Mouse (Mus musculus): ENCODE data around the gene Ern1. TPM values are rescaled to one million over a fixed set of nuclear protein-coding genes. Genes with fewer than 3 reads are reported as not detected.
"Not testable (repeated sequence)": the region's sequence is repeated elsewhere in the genome, so short reads cannot be mapped to it uniquely, and the experiment has no call there.

Gene Ern1
- total RNA-seq, 2 experiments from 2014 or later, result 11.2 to 11.8 TPM

- no peak overlapping the region for H3K27ac ChIP-seq
- no peak overlapping the region for H3K4me3 ChIP-seq
- no peak for DNase-seq (ENCODE audit: low spot score in 2 of 2)
- no peak for TF ChIP-seq CTCF (conservative IDR thresholded peaks at IDR 0.05)
Measured at GRCm38 (mm10) chr11:106465545-106465903, 22.1 kb downstream of the Ern1 start.

DNA sequence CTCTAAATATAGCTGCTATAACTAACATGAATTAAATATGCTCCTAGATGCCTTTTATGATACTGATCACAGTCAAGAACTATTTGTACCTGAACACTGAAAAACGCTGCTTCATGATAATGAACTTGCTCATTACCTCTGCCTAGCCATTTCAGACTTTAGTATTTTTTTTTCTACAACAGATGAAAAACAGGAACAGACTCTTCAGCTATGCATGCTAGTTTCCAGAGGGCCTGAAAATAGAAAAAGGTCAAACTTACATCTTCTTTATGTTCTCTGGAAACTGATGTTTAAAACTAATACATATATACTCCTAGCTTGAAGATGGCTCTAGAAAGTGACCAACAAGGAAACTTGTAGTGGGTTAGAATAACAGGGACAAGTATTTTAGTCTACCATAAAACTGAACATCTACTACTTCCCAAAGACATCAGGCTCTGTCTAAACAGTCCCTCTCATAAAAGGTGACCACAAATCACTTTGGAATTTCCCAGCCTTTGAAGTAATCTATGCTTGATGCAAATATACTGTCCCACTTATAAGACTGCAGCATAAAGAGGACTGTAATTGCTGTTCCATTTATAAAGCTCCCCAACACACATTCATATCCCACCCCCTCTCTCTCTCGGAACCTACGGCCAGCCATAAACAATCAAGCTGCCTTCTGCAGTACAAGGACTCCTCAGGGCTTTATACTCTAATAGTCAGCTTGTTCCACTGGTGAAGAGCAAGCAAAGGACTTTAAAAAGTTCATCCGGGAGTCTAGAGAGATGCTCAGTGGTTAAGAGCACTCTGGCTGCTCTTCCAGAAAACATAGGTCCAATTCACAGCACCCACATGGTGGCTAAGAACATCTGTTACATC lies 22.7 kb downstream of the Ern1 start:
- H3K27ac ChIP-seq, result no peak overlapping the region
- H3K4me3 ChIP-seq, result no peak overlapping the region
- no peak for TF ChIP-seq CTCF (conservative IDR thresholded peaks at IDR 0.05)
- no peak for DNase-seq (ENCODE audit: low spot score in 2 of 2)

GRCm38 (mm10) chr11:106463845-106464244 lies 23.8 kb downstream of the Ern1 start:
- no peak for TF ChIP-seq CTCF (conservative IDR thresholded peaks at IDR 0.05)
- DNase-seq (ENCODE audit: low spot score in 2 of 2), result no peak

GRCm38 (mm10) chr11:106462309-106462708 lies 25.3 kb downstream of the Ern1 start:
- no peak overlapping the region for H3K4me3 ChIP-seq
- TF ChIP-seq CTCF (conservative IDR thresholded peaks at IDR 0.05), result no peak
- H3K27ac ChIP-seq, result no peak overlapping the region; the same call in 1 of the 2 replicates
- peak in 1 of 2 experiments; percentile 17 for DNase-seq (ENCODE audit: low spot score in 2 of 2)

More at GRCm38 (mm10) chr11:106463845-106464244, 23.8 kb downstream of the Ern1 start:
- H3K27ac ChIP-seq, result no peak overlapping the region
- H3K4me3 ChIP-seq, result no peak overlapping the region

DNA sequence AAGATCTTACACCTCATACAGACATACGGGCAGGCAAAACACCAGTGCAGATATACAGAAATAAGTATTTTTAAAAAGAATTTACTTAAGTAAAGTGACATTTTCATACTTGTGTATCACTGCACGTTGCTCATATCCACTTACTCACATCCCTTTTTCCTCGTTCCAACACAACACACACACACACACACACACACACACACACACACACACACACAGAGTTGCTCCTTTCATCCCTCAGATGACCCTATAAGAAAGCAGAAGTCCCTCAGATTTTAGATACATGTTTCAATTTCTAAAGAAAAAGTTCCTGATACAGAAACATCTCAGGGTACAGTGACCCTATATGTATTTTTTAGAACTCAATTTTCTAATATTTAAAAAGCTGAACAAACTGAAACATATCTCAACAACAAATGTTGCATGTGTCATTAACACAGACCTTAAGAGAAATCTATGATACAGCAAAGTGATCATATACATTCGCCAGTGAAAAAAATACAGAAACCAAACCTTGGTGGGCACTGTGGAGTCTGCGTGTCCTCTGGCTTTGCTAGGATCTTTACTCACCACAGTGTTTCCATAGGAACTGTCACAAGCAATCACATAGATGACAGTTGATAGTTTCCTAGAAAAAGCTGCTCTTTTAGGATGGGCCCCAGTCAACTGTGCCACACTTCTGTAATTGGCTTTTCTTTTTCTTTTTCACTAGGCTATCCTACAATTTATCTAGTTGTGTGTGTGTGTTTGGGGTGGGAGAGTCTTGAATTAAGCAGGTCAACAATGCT lies 26.3 kb downstream of the Ern1 start:
- H3K4me3 ChIP-seq, result no peak overlapping the region
- no peak for DNase-seq (ENCODE audit: low spot score in 2 of 2)
- no peak for TF ChIP-seq CTCF (conservative IDR thresholded peaks at IDR 0.05)
- no peak overlapping the region for H3K27ac ChIP-seq

GRCm38 (mm10) chr11:106460671-106461070 lies 27.0 kb downstream of the Ern1 start:
- no peak for TF ChIP-seq CTCF (conservative IDR thresholded peaks at IDR 0.05)
- no peak overlapping the region for H3K27ac ChIP-seq
- no peak for DNase-seq (ENCODE audit: low spot score in 2 of 2)

DNA sequence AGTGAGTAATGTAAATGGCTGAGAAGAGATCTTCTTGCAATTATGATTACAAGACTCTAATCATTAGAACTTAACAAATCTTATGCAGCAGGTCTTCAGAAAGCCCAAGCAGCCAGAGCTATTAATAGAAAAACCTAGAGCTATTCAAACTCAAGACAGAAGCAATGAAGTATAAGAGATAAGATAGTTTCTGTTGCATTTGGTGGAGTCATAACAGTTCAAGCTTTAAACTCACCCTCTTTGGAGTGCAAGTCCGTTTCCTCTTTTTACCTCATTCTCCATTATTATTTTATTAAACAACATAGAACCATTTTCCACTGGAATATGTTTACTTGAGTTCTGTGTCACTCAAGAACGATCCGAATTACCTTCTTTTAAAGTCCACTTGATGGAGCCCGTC lies 29.1 kb downstream of the Ern1 start:
- no peak overlapping the region for H3K4me3 ChIP-seq
- no peak for DNase-seq (ENCODE audit: low spot score in 2 of 2)
- TF ChIP-seq CTCF (conservative IDR thresholded peaks at IDR 0.05), result no peak
- no peak overlapping the region for H3K27ac ChIP-seq

More at GRCm38 (mm10) chr11:106460671-106461070, 27.0 kb downstream of the Ern1 start:
- no peak overlapping the region for H3K4me3 ChIP-seq

- Histone ChIP-seq H3K27ac (no peak overlapping the region), H3K4me3 (no peak overlapping the region)
- no peak for TF ChIP-seq CTCF (conservative IDR thresholded peaks at IDR 0.05)
- DNase-seq (ENCODE audit: low spot score in 2 of 2), result no peak
Measured at GRCm38 (mm10) chr11:106443646-106444045, 44.0 kb downstream of the Ern1 start.

- not testable (repeated sequence) for H3K4me3 ChIP-seq; DNase-seq (ENCODE audit: low spot score in 2 of 2); H3K27ac ChIP-seq
- TF ChIP-seq CTCF (conservative IDR thresholded peaks at IDR 0.05), result peak; percentile 26
Measured at GRCm38 (mm10) chr11:106442564-106442963, 45.1 kb downstream of the Ern1 start.

DNA sequence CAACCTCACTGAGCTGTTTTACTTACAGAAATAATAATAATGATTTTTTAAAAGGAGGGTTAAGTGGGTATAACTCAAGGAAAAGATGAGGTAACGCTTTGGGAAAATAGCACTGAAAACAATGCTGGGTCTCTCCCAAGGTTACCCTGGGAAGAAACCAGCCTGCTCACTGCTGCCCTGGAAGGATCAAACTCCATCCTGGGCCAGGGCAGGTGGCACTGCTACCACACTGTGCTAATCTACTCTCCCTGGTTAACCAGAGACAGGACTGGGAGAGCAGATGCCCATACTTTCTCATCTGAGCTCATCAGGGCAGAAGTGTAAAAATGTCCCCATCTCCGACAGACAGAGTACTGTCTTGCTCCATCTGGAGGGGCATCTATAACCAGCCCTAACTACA lies 47.3 kb downstream of the Ern1 start:
- Histone ChIP-seq H3K4me3 (no peak overlapping the region), H3K27ac (no peak overlapping the region)
- TF ChIP-seq CTCF (conservative IDR thresholded peaks at IDR 0.05), result no peak
- DNase-seq (ENCODE audit: low spot score in 2 of 2), result no peak

- Histone ChIP-seq H3K27ac (no peak overlapping the region), H3K4me3 (no peak overlapping the region)
- DNase-seq (ENCODE audit: low spot score in 2 of 2), result no peak
- no peak for TF ChIP-seq CTCF (conservative IDR thresholded peaks at IDR 0.05)
Measured at GRCm38 (mm10) chr11:106439355-106439754, 48.3 kb downstream of the Ern1 start.

- no peak for TF ChIP-seq CTCF (conservative IDR thresholded peaks at IDR 0.05)
- no peak overlapping the region for H3K27ac ChIP-seq
- no peak for DNase-seq (ENCODE audit: low spot score in 2 of 2)
- H3K4me3 ChIP-seq, result no peak overlapping the region
Measured at GRCm38 (mm10) chr11:106438524-106439177, 49.0 kb downstream of the Ern1 start.

- TF ChIP-seq CTCF (conservative IDR thresholded peaks at IDR 0.05), result 0 out of 2 replicates have a peak, but pooled peaks have one; percentile 7
- H3K4me3 ChIP-seq, result no peak overlapping the region
- no peak overlapping the region for H3K27ac ChIP-seq
- DNase-seq (ENCODE audit: low spot score in 2 of 2), result no peak
Measured at GRCm38 (mm10) chr11:106437543-106437942, 50.1 kb downstream of the Ern1 start.

Data from layer of hippocampus, adult 2 months (tissue).